18 mouse cellular contexts compared by ENCODE assay signal in the genomic region with DNA sequence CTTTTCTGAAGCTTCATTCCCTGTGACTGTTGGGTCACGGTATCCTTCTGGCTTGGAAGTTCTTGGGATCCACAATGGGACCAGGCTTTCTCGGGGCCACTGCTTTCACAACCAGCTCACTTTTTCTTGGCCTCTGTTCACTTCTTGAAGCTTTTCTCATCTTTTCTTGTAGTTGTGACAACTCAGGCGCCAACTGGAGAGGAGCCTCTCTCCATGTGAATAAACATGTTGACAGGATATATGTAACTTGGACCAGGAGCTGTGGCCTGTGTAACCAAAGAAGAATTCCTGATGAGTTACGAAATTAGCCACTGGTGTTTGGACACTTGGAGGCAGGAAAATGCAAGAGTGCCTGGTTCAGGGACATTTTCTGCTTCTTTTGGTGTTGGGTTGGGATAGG.
DNase-seq lines count a peak whose midpoint lies in the region; ATAC-seq and TF ChIP-seq lines count a peak whose summit lies in the region.
"Had no signal": no experiment of that assay in that cellular context is flagged by ENCODE, and none has a peak within 500 bp of the region (broad histone marks: within the 10 kb centered on the region; RNA-seq: fewer than 3 reads in every experiment).

No protein-coding gene starts in this region.

- no peaks in the 10 kb centered on the region for H3K9me3 ChIP-seq in heart, embryonic 12.5 days (replicated peaks)
- no peaks in the 10 kb centered on the region for H3K9me3 ChIP-seq in embryonic facial prominence, embryonic 10.5 days
- H3K9me3 ChIP-seq: hindbrain, embryonic 10.5 days; limb, embryonic 10.5 days; midbrain, embryonic 13.5 days; stomach, embryonic 15.5 days had no signal

- no peak overlapping the region for H3K4me3 ChIP-seq in heart, embryonic 12.5 days
- no peak overlapping the region for H3K4me3 ChIP-seq in embryonic facial prominence, embryonic 10.5 days
- H3K4me3 ChIP-seq: hindbrain, embryonic 10.5 days; limb, embryonic 10.5 days; midbrain, embryonic 13.5 days; stomach, embryonic 15.5 days had no signal

- H3K4me2 ChIP-seq in heart, embryonic 12.5 days: no peak overlapping the region
- H3K4me2 ChIP-seq: midbrain, embryonic 13.5 days; stomach, embryonic 15.5 days had no signal

- no peaks in the 10 kb centered on the region for H3K4me1 ChIP-seq in heart, embryonic 12.5 days (replicated peaks)
- H3K4me1 ChIP-seq in embryonic facial prominence, embryonic 10.5 days: peaks cover 7% of the 10 kb centered on the region
- H3K4me1 ChIP-seq: midbrain, embryonic 13.5 days had no signal

- H3K36me3 ChIP-seq in heart, embryonic 12.5 days: no peaks in the 10 kb centered on the region
- H3K36me3 ChIP-seq in embryonic facial prominence, embryonic 10.5 days (replicated peaks): no peaks in the 10 kb centered on the region
- H3K36me3 ChIP-seq: hindbrain, embryonic 10.5 days; limb, embryonic 10.5 days; midbrain, embryonic 13.5 days; stomach, embryonic 15.5 days had no signal

- H3K27ac ChIP-seq in heart, embryonic 12.5 days (ENCODE audit: poor library complexity, severe bottlenecking): no peak overlapping the region
- H3K27ac ChIP-seq in embryonic facial prominence, embryonic 10.5 days (replicated peaks): no peak overlapping the region
- H3K27ac ChIP-seq: hindbrain, embryonic 10.5 days; limb, embryonic 10.5 days; midbrain, embryonic 13.5 days; stomach, embryonic 15.5 days had no signal

- peak; percentile 23 to 58 for DNase-seq in heart, adult 18-20 months
- DNase-seq in lung, adult 18-20 months: peak; percentile 36 to 55
- no peak for DNase-seq in lung, postnatal 25 days (ENCODE audit: low spot score)
- peak; percentile 47 for DNase-seq in Patski (ENCODE audit: low read depth, low spot score)
- peak; percentile 38 for DNase-seq in lung, postnatal 36 days
- no peak for DNase-seq in embryonic facial prominence, embryonic 10.5 days (ENCODE audit: low spot score)
- DNase-seq in left cerebral cortex, postnatal 4 days: no peak
- DNase-seq: cerebellum, adult 8-10 months; right cerebral cortex, postnatal 4 days; thymus, postnatal 36 days had no signal

- in situ Hi-C loops in Patski (cut with MboI; ENCODE audit: low pct_unique_long_range_greater_than_20kb): no loop called here

- WGBS in heart, embryonic 12.5 days: 85% methylated on average over 4 of the region's 4 CpGs
- 91% methylated on average over 4 of the region's 4 CpGs for WGBS in embryonic facial prominence, embryonic 10.5 days

- H3K9ac ChIP-seq in heart, embryonic 12.5 days: no peak overlapping the region
- H3K9ac ChIP-seq: midbrain, embryonic 13.5 days; stomach, embryonic 15.5 days had no signal

- intact Hi-C loops in left cerebral cortex, postnatal 4 days (cut with DNase I): no loop called here

- POLR2A ChIA-PET in Patski (lab: Charles Lee): no interaction called here

- no peaks in the 10 kb centered on the region for H3K27me3 ChIP-seq in heart, embryonic 12.5 days (replicated peaks)
- H3K27me3 ChIP-seq in Patski: no peaks in the 10 kb centered on the region
- H3K27me3 ChIP-seq in embryonic facial prominence, embryonic 10.5 days (replicated peaks; ENCODE audit: low read depth, poor library complexity, severe bottlenecking): no peaks in the 10 kb centered on the region
- H3K27me3 ChIP-seq: midbrain, embryonic 13.5 days; stomach, embryonic 15.5 days had no signal

- TF ChIP-seq CTCF in Patski (IDR thresholded peaks at IDR 0.05): no peak

- no peak for ATAC-seq in heart, embryonic 12.5 days (ENCODE audit: insufficient number of reproducible peaks, low FRiP score)
- ATAC-seq in Patski: peak; percentile 60
- ATAC-seq: activated CD4-positive, CD25-positive, alpha-beta regulatory T cell, adult 4 months; forebrain, embryonic 16.5 days; inflammation-experienced regulatory T-cells, adult 6 months; midbrain, embryonic 13.5 days had no signal

- CTCF ChIA-PET in Patski (lab: Charles Lee): interaction anchor here (1.3 kb wide), 1 partner anchor 77 kb away, joined by 3 read pairs; no protein-coding TSS in a partner anchor

Comparison
In these comparisons a context has a peak if more than half of its experiments do, and no peak if none do; other contexts are left out.
1. DNase-seq: peak in heart, adult 18-20 months (2 of 2), lung, adult 18-20 months (2 of 2), Patski (single experiment) and lung, postnatal 36 days (single experiment); none in lung, postnatal 25 days (single experiment), embryonic facial prominence, embryonic 10.5 days (single experiment) and left cerebral cortex, postnatal 4 days (single experiment).